22 mouse cellular contexts compared by ENCODE assay signal in the genomic region with DNA sequence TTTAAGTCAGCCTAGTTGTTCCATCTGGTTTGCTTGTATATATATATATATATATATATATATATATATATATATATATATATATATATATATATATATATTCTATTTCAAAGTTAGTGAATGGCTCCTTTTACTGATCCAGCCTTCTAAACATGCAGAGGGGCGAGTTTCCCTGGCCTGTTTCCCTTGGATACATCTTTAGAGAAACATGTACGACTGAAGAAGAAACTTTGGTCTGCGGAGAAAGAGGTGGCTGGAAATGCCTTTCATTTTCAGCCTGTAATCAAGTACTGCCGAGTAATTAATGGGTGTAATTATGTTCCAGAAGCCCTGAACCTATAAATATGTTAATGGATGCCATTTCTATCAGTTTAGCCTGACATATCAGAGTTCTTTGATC.
A peak's percentile ranks its signal among the peaks of the same experiment; 100 is the strongest.
DNase-seq lines count a peak whose midpoint lies in the region; ATAC-seq and TF ChIP-seq lines count a peak whose summit lies in the region.
"Had no signal": no experiment of that assay in that cellular context is flagged by ENCODE, and none has a peak within 500 bp of the region (broad histone marks: within the 10 kb centered on the region; RNA-seq: fewer than 3 reads in every experiment).

No protein-coding gene starts in this region.

- peak overlapping the region; percentile 23 for H3K4me2 ChIP-seq in forebrain, embryonic 15.5 days (replicated peaks)
- H3K4me2 ChIP-seq in hindbrain, embryonic 14.5 days (replicated peaks) = peak overlapping the region; percentile 68
- H3K4me2 ChIP-seq in midbrain, postnatal 0 days (ENCODE audit: low read depth, low read length, poor library complexity, severe bottlenecking) = peak overlapping the region; percentile 47

- TF ChIP-seq CTCF in left cerebral cortex, adult 2 months (IDR thresholded peaks at IDR 0.05) = no peak
- no peak for TF ChIP-seq CTCF in midbrain, postnatal 0 days (IDR thresholded peaks at IDR 0.05)

- no peak for DNase-seq in left cerebral cortex, adult 2 months (ENCODE audit: extremely low spot score in 1 of 2, low spot score in 2 of 2)
- no peak for DNase-seq in left cerebral cortex, postnatal 10 days (ENCODE audit: extremely low spot score in 1 of 2, low spot score in 2 of 2)
- DNase-seq in hindbrain, embryonic 14.5 days (ENCODE audit: low spot score) = no peak
- DNase-seq in midbrain, postnatal 0 days (ENCODE audit: low spot score) = no peak
- DNase-seq in spleen, postnatal 14 days (ENCODE audit: low spot score in 2 of 2) = no peak
- no peak for DNase-seq in spleen, adult 12 weeks (ENCODE audit: low spot score)
- DNase-seq: B cell, adult 2 months; cerebellum, adult 9-10 months; gastrocnemius, postnatal 36 days; heart, postnatal 4 days; liver, postnatal 0 days; lung, postnatal 14 days; thymus, postnatal 25 days had no signal

- H3K4me3 ChIP-seq in left cerebral cortex, adult 2 months = peak overlapping the region; percentile 9; the same call in 1 of the 2 replicates
- peak overlapping the region; percentile 23; the same call in 1 of the 2 replicates for H3K4me3 ChIP-seq in forebrain, embryonic 15.5 days
- H3K4me3 ChIP-seq in hindbrain, embryonic 14.5 days (replicated peaks; ENCODE audit: low read length) = peak overlapping the region; percentile 49
- H3K4me3 ChIP-seq in midbrain, postnatal 0 days (ENCODE audit: low read depth, low read length) = peak overlapping the region; percentile 28
- H3K4me3 ChIP-seq: limb, embryonic 10.5 days; megakaryocyte, embryonic 14.5 days; myocyte had no signal

- no peak overlapping the region for H3K9ac ChIP-seq in forebrain, embryonic 15.5 days (replicated peaks)
- peak overlapping the region; percentile 45; the same call in 1 of the 2 replicates for H3K9ac ChIP-seq in hindbrain, embryonic 14.5 days
- no peak overlapping the region for H3K9ac ChIP-seq in midbrain, postnatal 0 days (replicated peaks; ENCODE audit: low read length, poor library complexity, severe bottlenecking)
- H3K9ac ChIP-seq: liver, postnatal 0 days had no signal

- no peaks in the 10 kb centered on the region for H3K9me3 ChIP-seq in forebrain, embryonic 15.5 days
- H3K9me3 ChIP-seq in hindbrain, embryonic 14.5 days (ENCODE audit: control insufficient read depth, low read length) = no peaks in the 10 kb centered on the region
- no peaks in the 10 kb centered on the region for H3K9me3 ChIP-seq in midbrain, postnatal 0 days (ENCODE audit: low read length)
- H3K9me3 ChIP-seq: embryonic facial prominence, embryonic 10.5 days; heart, embryonic 15.5 days; limb, embryonic 10.5 days had no signal

- 12% methylated on average over 4 of the region's 4 CpGs for WGBS in forebrain, embryonic 15.5 days
- 28% methylated on average over 4 of the region's 4 CpGs for WGBS in hindbrain, embryonic 14.5 days
- 29% methylated on average over 4 of the region's 4 CpGs for WGBS in midbrain, postnatal 0 days

- no peak overlapping the region for H3K27ac ChIP-seq in left cerebral cortex, adult 2 months
- 0 out of 2 replicates have a peak overlapping the region, but pooled peaks have one; percentile 17 for H3K27ac ChIP-seq in forebrain, embryonic 15.5 days (replicated peaks)
- peak overlapping the region; percentile 51; the same call in 1 of the 2 replicates for H3K27ac ChIP-seq in hindbrain, embryonic 14.5 days
- H3K27ac ChIP-seq in midbrain, postnatal 0 days (ENCODE audit: low read depth, low read length) = no peak overlapping the region
- H3K27ac ChIP-seq: embryonic facial prominence, embryonic 10.5 days; heart, embryonic 15.5 days; kidney, postnatal 0 days; limb, embryonic 10.5 days had no signal

- no peaks in the 10 kb centered on the region for H3K36me3 ChIP-seq in forebrain, embryonic 15.5 days
- no peaks in the 10 kb centered on the region for H3K36me3 ChIP-seq in hindbrain, embryonic 14.5 days (replicated peaks; ENCODE audit: control insufficient read depth, insufficient read depth)
- H3K36me3 ChIP-seq in midbrain, postnatal 0 days (ENCODE audit: insufficient read depth, low read length) = no peaks in the 10 kb centered on the region
- H3K36me3 ChIP-seq: embryonic facial prominence, embryonic 10.5 days; heart, embryonic 15.5 days; limb, embryonic 10.5 days had no signal

- peaks cover 39% of the 10 kb centered on the region for H3K4me1 ChIP-seq in forebrain, embryonic 15.5 days
- peaks cover 46% of the 10 kb centered on the region for H3K4me1 ChIP-seq in hindbrain, embryonic 14.5 days (replicated peaks; ENCODE audit: control insufficient read depth, insufficient read depth, low read length)
- peaks cover 4% of the 10 kb centered on the region; the same call in 1 of the 2 replicates for H3K4me1 ChIP-seq in midbrain, postnatal 0 days (ENCODE audit: insufficient read depth, low read length)
- H3K4me1 ChIP-seq: megakaryocyte, embryonic 14.5 days had no signal

- intact Hi-C loops in left cerebral cortex, adult 2 months (cut with DNase I) = no loop called here
- intact Hi-C loops in left cerebral cortex, postnatal 10 days (cut with DNase I) = no loop called here

- no peaks in the 10 kb centered on the region for H3K27me3 ChIP-seq in forebrain, embryonic 15.5 days
- H3K27me3 ChIP-seq in hindbrain, embryonic 14.5 days (ENCODE audit: control insufficient read depth, insufficient read depth, low read length) = no peaks in the 10 kb centered on the region
- no peaks in the 10 kb centered on the region for H3K27me3 ChIP-seq in midbrain, postnatal 0 days (ENCODE audit: insufficient read depth, low read length)
- H3K27me3 ChIP-seq: heart, embryonic 15.5 days; megakaryocyte, embryonic 14.5 days had no signal

- ATAC-seq in forebrain, embryonic 15.5 days (replicated peaks) = no peak
- ATAC-seq in hindbrain, embryonic 14.5 days (ENCODE audit: low FRiP score) = no peak
- no peak for ATAC-seq in midbrain, postnatal 0 days (ENCODE audit: low FRiP score)
- no peak for ATAC-seq in CD4-positive, CD25-positive, alpha-beta regulatory T cell, adult 4 months
- ATAC-seq: intestine, embryonic 16.5 days; liver, postnatal 0 days had no signal

Comparison
In these comparisons a context has a peak if more than half of its experiments do, and no peak if none do; other contexts are left out.
1. H3K27ac ChIP-seq: peak in forebrain, embryonic 15.5 days (single experiment) and hindbrain, embryonic 14.5 days (single experiment); none in left cerebral cortex, adult 2 months (single experiment) and midbrain, postnatal 0 days (single experiment).
2. Peak in every context shown above with its lines, with median percentiles within 50 percentile points of each other: H3K4me3 ChIP-seq and H3K4me2 ChIP-seq.